Mouse (Mus musculus) embryonic facial prominence, embryonic 10.5 days (tissue): ENCODE data around the gene Slc9a5. TPM values are rescaled to one million over a fixed set of nuclear protein-coding genes. Genes with fewer than 3 reads are reported as not detected.
A peak's percentile ranks its signal among the peaks of the same experiment; 100 is the strongest.

ENCODE experiments used
- DNase-seq: peaks from one replicate; pipeline ENCODE4 v3.0.0-alpha.2; 2017; ENCODE audit warnings: low spot score
- H3K27ac ChIP-seq: fragments of 300-500 bp; sonication (generic); replicated peaks from 2 replicates; pipeline ENCODE4 v1.5.1; 2016; ENCODE audit warnings: mild to moderate bottlenecking
- H3K27me3 ChIP-seq: fragments of 300-500 bp; sonication (generic); replicated peaks from 2 replicates; pipeline ENCODE4 v1.6.1; 2016; ENCODE audit warnings: low read depth, mild to moderate bottlenecking; ENCODE audit not compliant: poor library complexity, severe bottlenecking
- H3K36me3 ChIP-seq: fragments of 300-500 bp; sonication (generic); replicated peaks from 2 replicates; pipeline ENCODE4 v1.6.1; 2016; ENCODE audit warnings: mild to moderate bottlenecking, moderate library complexity
- H3K4me1 ChIP-seq: fragments of 300-500 bp; sonication (generic); 2 replicates; pipeline ENCODE4 v1.6.1; 2016
- H3K4me3 ChIP-seq: fragments of 300-500 bp; sonication (generic); 2 replicates; pipeline ENCODE4 v1.5.1; 2016; ENCODE audit warnings: mild to moderate bottlenecking, moderate library complexity
- H3K9me3 ChIP-seq: fragments of 300-500 bp; sonication (generic); 2 replicates; pipeline ENCODE4 v1.6.1; 2016; ENCODE audit warnings: mild to moderate bottlenecking
- WGBS: fragments of 180-500 bp; shearing (Covaris S2); methylation state at CpG from one replicate; pipeline ENCODE4 v1.1.7; 2016; 5-methylcytosine and 5-hydroxymethylcytosine counted together
- polyA plus RNA-seq: library from polyadenylated mRNA; unstranded; fragments of >200 nt; fragmentation: Nextera tagmentation; extraction: Ambion mirVana; gene quantifications from 2 replicates; pipeline ENCODE4 v1.2.1, GENCODE M21; 2016

Gene Slc9a5
- 5.5 and 5.7 TPM in 2 replicates for polyA plus RNA-seq

GRCm38 (mm10) chr8:105348450-105349095 lies at the start of gene Slc9a5:
Gene Slc9a5, plus strand, starts transcription at chr8:105348843.
- peaks cover 65% of the 10 kb centered on the region for H3K4me1 ChIP-seq
- peak; percentile 92 for DNase-seq
- under 1% methylated on average over 34 of the region's 34 CpGs for WGBS
- H3K9me3 ChIP-seq: no peaks in the 10 kb centered on the region
- peak within 1 kb of the TSS; percentile 86 for H3K27ac ChIP-seq
- peaks cover 6% of the 10 kb centered on the region; the same call in 1 of the 2 replicates for H3K36me3 ChIP-seq
- H3K4me3 ChIP-seq: peak within 1 kb of the TSS; percentile 70
- peaks cover 18% of the 10 kb centered on the region; the same call in 1 of the 2 replicates for H3K27me3 ChIP-seq

GRCm38 (mm10) chr8:105299962-105300361 lies 48.7 kb upstream of the Slc9a5 start:
- H3K9me3 ChIP-seq: no peaks in the 10 kb centered on the region
- peaks cover 4% of the 10 kb centered on the region; the same call in 1 of the 2 replicates for H3K27me3 ChIP-seq
- no peak overlapping the region for H3K4me3 ChIP-seq
- H3K4me1 ChIP-seq: peaks cover 29% of the 10 kb centered on the region
- DNase-seq: no peak
- H3K36me3 ChIP-seq: peaks cover 64% of the 10 kb centered on the region
- 92% methylated on average over 8 of the region's 8 CpGs for WGBS
- H3K27ac ChIP-seq: no peak overlapping the region

- Histone ChIP-seq H3K4me1 (peaks cover 35% of the 10 kb centered on the region), H3K4me3 (no peak overlapping the region), H3K36me3 (peaks cover 86% of the 10 kb centered on the region), H3K9me3 (no peaks in the 10 kb centered on the region), H3K27ac (no peak overlapping the region), H3K27me3 (no peaks in the 10 kb centered on the region)
- no peak for DNase-seq
- whole genome bisulfite sequencing: 87% methylated on average over 8 of the region's 8 CpGs
These were observed 45.2 kb upstream of the Slc9a5 start for GRCm38 (mm10) chr8:105303396-105303795.

GRCm38 (mm10) chr8:105303874-105304273 lies 44.8 kb upstream of the Slc9a5 start:
- no peak overlapping the region for H3K27ac ChIP-seq
- peaks cover 86% of the 10 kb centered on the region for H3K36me3 ChIP-seq
- peaks cover 31% of the 10 kb centered on the region for H3K4me1 ChIP-seq
- H3K4me3 ChIP-seq: no peak overlapping the region
- no peaks in the 10 kb centered on the region for H3K27me3 ChIP-seq
- DNase-seq: no peak
- H3K9me3 ChIP-seq: no peaks in the 10 kb centered on the region
- 86% methylated on average over 9 of the region's 9 CpGs for WGBS

GRCm38 (mm10) chr8:105304325-105305210 lies 44.1 kb upstream of the Slc9a5 start:
- 83% methylated on average over 9 of the region's 9 CpGs for WGBS
- Histone ChIP-seq H3K36me3 (peaks cover 87% of the 10 kb centered on the region), H3K27ac (no peak overlapping the region), H3K9me3 (no peaks in the 10 kb centered on the region), H3K4me3 (no peak overlapping the region), H3K4me1 (peaks cover 27% of the 10 kb centered on the region), H3K27me3 (no peaks in the 10 kb centered on the region)
- DNase-seq: no peak

GRCm38 (mm10) chr8:105305211-105306145 lies 43.2 kb upstream of the Slc9a5 start, which contains the start of gene Elmo3:
Gene Elmo3, plus strand, starts transcription at chr8:105305601.
- Histone ChIP-seq H3K9me3 (no peaks in the 10 kb centered on the region), H3K4me1 (peaks cover 27% of the 10 kb centered on the region), H3K4me3 (peak within 1 kb of the TSS; percentile 53), H3K27ac (peak within 1 kb of the TSS; percentile 80), H3K36me3 (peaks cover 87% of the 10 kb centered on the region), H3K27me3 (no peaks in the 10 kb centered on the region)
- peak; percentile 74 for DNase-seq
- WGBS: 7% methylated on average over 29 of the region's 30 CpGs

- Histone ChIP-seq H3K27ac (peak overlapping the region; percentile 80), H3K9me3 (no peaks in the 10 kb centered on the region), H3K4me1 (peaks cover 27% of the 10 kb centered on the region), H3K27me3 (no peaks in the 10 kb centered on the region), H3K4me3 (peak overlapping the region; percentile 53), H3K36me3 (peaks cover 87% of the 10 kb centered on the region)
- no peak for DNase-seq
- WGBS: 55% methylated on average over 5 of the region's 5 CpGs
These were observed 42.4 kb upstream of the Slc9a5 start for GRCm38 (mm10) chr8:105306146-105306691.

GRCm38 (mm10) chr8:105307670-105308069 lies 41.0 kb upstream of the Slc9a5 start:
- Histone ChIP-seq H3K4me3 (no peak overlapping the region), H3K4me1 (peaks cover 27% of the 10 kb centered on the region), H3K27me3 (no peaks in the 10 kb centered on the region), H3K27ac (no peak overlapping the region), H3K36me3 (peaks cover 87% of the 10 kb centered on the region), H3K9me3 (no peaks in the 10 kb centered on the region)
- 93% methylated on average over 13 of the region's 13 CpGs for WGBS
- DNase-seq: no peak

GRCm38 (mm10) chr8:105308428-105308827 lies 40.2 kb upstream of the Slc9a5 start:
- 94% methylated on average over 10 of the region's 10 CpGs for WGBS
- Histone ChIP-seq H3K4me1 (peaks cover 27% of the 10 kb centered on the region), H3K27ac (no peak overlapping the region), H3K36me3 (peaks cover 87% of the 10 kb centered on the region), H3K4me3 (no peak overlapping the region), H3K27me3 (no peaks in the 10 kb centered on the region), H3K9me3 (no peaks in the 10 kb centered on the region)
- no peak for DNase-seq

GRCm38 (mm10) chr8:105309142-105309847 lies 39.3 kb upstream of the Slc9a5 start:
- no peaks in the 10 kb centered on the region for H3K9me3 ChIP-seq
- H3K27me3 ChIP-seq: no peaks in the 10 kb centered on the region
- DNase-seq: no peak
- H3K36me3 ChIP-seq: peaks cover 87% of the 10 kb centered on the region
- H3K4me1 ChIP-seq: peaks cover 32% of the 10 kb centered on the region
- no peak overlapping the region for H3K4me3 ChIP-seq
- H3K27ac ChIP-seq: no peak overlapping the region
- 80% methylated on average over 15 of the region's 15 CpGs for WGBS

GRCm38 (mm10) chr8:105310118-105310517 lies 38.5 kb upstream of the Slc9a5 start:
- Histone ChIP-seq H3K4me3 (no peak overlapping the region), H3K4me1 (peaks cover 24% of the 10 kb centered on the region), H3K36me3 (peaks cover 88% of the 10 kb centered on the region), H3K27me3 (no peaks in the 10 kb centered on the region), H3K27ac (no peak overlapping the region), H3K9me3 (no peaks in the 10 kb centered on the region)
- 87% methylated on average over 8 of the region's 8 CpGs for WGBS
- no peak for DNase-seq
